7 mouse cellular contexts compared by ENCODE assay signal in genomic region chr7:25627431-25628322, GRCm38 (mm10). TPM values are rescaled to one million over a fixed set of nuclear protein-coding genes. Genes with fewer than 3 reads are reported as not detected.
DNase-seq lines count a peak whose midpoint lies in the region.

No protein-coding gene starts in this region.

- peak; percentile 81 for DNase-seq in adrenal gland, adult 2 months
- DNase-seq in embryo, embryonic 10.5 days (ENCODE audit: low spot score), result peak; percentile 59
- DNase-seq in heart, adult 9 months (ENCODE audit: low spot score in 2 of 2), result peak; percentile 74
- DNase-seq in kidney, adult 9 months, result peak; percentile 56
- DNase-seq in lung, postnatal 10 days, result peak; percentile 89
- peak; percentile 45 for DNase-seq in retina, embryonic 14.5 days (ENCODE audit: low spot score)
- no peak for DNase-seq in adipocyte (ENCODE audit: low spot score)

RNA-seq across cellular contexts. Expression of gene B3gnt8, which starts 1.2 kb away (rescaled TPM):
- total RNA-seq in adrenal gland, adult 2 months (2021), result 1 to 10 TPM; 1.8 to 4.5 TPM
- 11.8 and 13.0 TPM in 2 replicates for polyA plus RNA-seq in adrenal gland, adult 2 months (2012; rRNA removed)

RNA-seq across cellular contexts. Expression of gene Dmac2, which starts 8.5 kb away (rescaled TPM):
- 10 to 100 TPM; 21.4 to 35.3 TPM for total RNA-seq in adrenal gland, adult 2 months (2021)
- polyA plus RNA-seq in adrenal gland, adult 2 months (2012; rRNA removed), result 54.0 and 54.5 TPM in 2 replicates

RNA-seq across cellular contexts. Expression of gene Erich4, which starts 12.0 kb away (rescaled TPM):
- total RNA-seq in adrenal gland, adult 2 months (2021), result not detected
- not detected in 2 replicates for polyA plus RNA-seq in adrenal gland, adult 2 months (2012; rRNA removed)

RNA-seq across cellular contexts. Expression of gene Bckdha, which starts 31.1 kb away (rescaled TPM):
- 100 to 1,000 TPM; 207 to 217 TPM for total RNA-seq in adrenal gland, adult 2 months (2021)
- 626 and 697 TPM in 2 replicates for polyA plus RNA-seq in adrenal gland, adult 2 months (2012; rRNA removed)

RNA-seq across cellular contexts. Expression of gene Exosc5, which starts 31.3 kb away (rescaled TPM):
- total RNA-seq in adrenal gland, adult 2 months (2021), result 10 to 100 TPM; 42.5 to 44.0 TPM
- 121 and 124 TPM in 2 replicates for polyA plus RNA-seq in adrenal gland, adult 2 months (2012; rRNA removed)
